Mouse (Mus musculus) kidney, postnatal 14 days (tissue): ENCODE measurements at regions not wholly inside any gene's neighbourhood (a gene's known extent, or its start where the extent isn't known, plus 50 kb on each side); places are given as distances from the start of the nearest gene placed in this dataset.

Source experiments
- DNase-seq: peaks from one replicate; pipeline ENCODE4 v3.0.0; 2022; ENCODE audit warnings: mixed read lengths

GRCm38 (mm10) chr2:101371834-101372493 lies 252.6 kb upstream of the Rag2 start:
- DNase-seq, result no peak

- DNase-seq, result no peak
These were observed 243.9 kb upstream of the Rag2 start for GRCm38 (mm10) chr2:101380595-101380994.

- DNase-seq, result no peak
These were observed 209.5 kb upstream of the Rag2 start for GRCm38 (mm10) chr2:101415002-101415401.

- DNase-seq, result no peak
These were observed 207.8 kb upstream of the Rag2 start for GRCm38 (mm10) chr2:101416702-101417101.

- no peak for DNase-seq
These were observed 191.2 kb upstream of the Rag2 start for GRCm38 (mm10) chr2:101433141-101433895.

GRCm38 (mm10) chr2:101440231-101440630 lies 184.3 kb upstream of the Rag2 start:
- DNase-seq, result peak; percentile 9

GRCm38 (mm10) chr2:101441081-101441630 lies 183.4 kb upstream of the Rag2 start:
- DNase-seq, result no peak

- DNase-seq, result no peak
These were observed 168.9 kb upstream of the Rag2 start for GRCm38 (mm10) chr2:101455591-101455990.

- DNase-seq, result no peak
These were observed 165.6 kb upstream of the Rag2 start for GRCm38 (mm10) chr2:101458959-101459358.

- no peak for DNase-seq
These were observed 162.1 kb upstream of the Rag2 start for GRCm38 (mm10) chr2:101462450-101462849.

GRCm38 (mm10) chr2:101464291-101465140 lies 160.0 kb upstream of the Rag2 start:
- no peak for DNase-seq

- no peak for DNase-seq
These were observed 153.9 kb upstream of the Rag2 start for GRCm38 (mm10) chr2:101470569-101471100.

GRCm38 (mm10) chr2:101472449-101473115 lies 151.9 kb upstream of the Rag2 start:
- DNase-seq, result peak; percentile 88

- DNase-seq, result no peak
These were observed 151.4 kb upstream of the Rag2 start for GRCm38 (mm10) chr2:101473116-101473485.

GRCm38 (mm10) chr2:101476862-101477261 lies 147.7 kb upstream of the Rag2 start:
- DNase-seq, result no peak

- DNase-seq, result peak; percentile 3
These were observed 134.3 kb upstream of the Rag2 start for GRCm38 (mm10) chr2:101490207-101490606.

GRCm38 (mm10) chr2:101491762-101492161 lies 132.8 kb upstream of the Rag2 start:
- DNase-seq, result no peak

GRCm38 (mm10) chr2:101508116-101508515 lies 116.4 kb upstream of the Rag2 start:
- DNase-seq, result no peak
